17 mouse cellular contexts compared by ENCODE assay signal in genomic region chr13:73489986-73490385, GRCm38 (mm10). TPM values are rescaled to one million over a fixed set of nuclear protein-coding genes. Genes with fewer than 3 reads are reported as not detected.
DNase-seq lines count a peak whose midpoint lies in the region; ATAC-seq lines count a peak whose summit lies in the region.
"Had no signal": no experiment of that assay in that cellular context is flagged by ENCODE, and none has a peak within 500 bp of the region (broad histone marks: within the 10 kb centered on the region; RNA-seq: fewer than 3 reads in every experiment).

No protein-coding gene starts in this region.

- ATAC-seq in forebrain, embryonic 13.5 days: no peak
- no peak for ATAC-seq in forebrain, embryonic 12.5 days (ENCODE audit: low FRiP score)
- peak; percentile 73 for ATAC-seq in megakaryocyte progenitor cell, adult 5-6 weeks (replicated peaks; ENCODE audit: poor library complexity)
- ATAC-seq: midbrain, embryonic 15.5 days had no signal

- WGBS in forebrain, embryonic 13.5 days: 94% methylated on average over 3 of the region's 3 CpGs
- WGBS in forebrain, embryonic 12.5 days: 96% methylated on average over 3 of the region's 3 CpGs

- no peak overlapping the region for H3K4me2 ChIP-seq in forebrain, embryonic 13.5 days
- no peak overlapping the region for H3K4me2 ChIP-seq in forebrain, embryonic 12.5 days
- H3K4me2 ChIP-seq: kidney, embryonic 15.5 days; lung, embryonic 15.5 days; midbrain, embryonic 15.5 days; neural tube, embryonic 12.5 days had no signal

- no peaks in the 10 kb centered on the region; the same call in 1 of the 2 replicates for H3K4me1 ChIP-seq in forebrain, embryonic 13.5 days
- no peaks in the 10 kb centered on the region for H3K4me1 ChIP-seq in forebrain, embryonic 12.5 days
- H3K4me1 ChIP-seq: kidney, embryonic 15.5 days; lung, embryonic 15.5 days; midbrain, embryonic 15.5 days; neural tube, embryonic 12.5 days had no signal

- H3K27ac ChIP-seq in forebrain, embryonic 13.5 days: peak overlapping the region; percentile 40; the same call in 1 of the 2 replicates
- no peak overlapping the region for H3K27ac ChIP-seq in forebrain, embryonic 12.5 days
- H3K27ac ChIP-seq: heart, adult 2 months; kidney, embryonic 15.5 days; lung, embryonic 15.5 days; midbrain, embryonic 15.5 days; neural tube, embryonic 12.5 days had no signal

- H3K4me3 ChIP-seq in forebrain, embryonic 13.5 days: no peak overlapping the region
- H3K4me3 ChIP-seq in forebrain, embryonic 12.5 days (replicated peaks): no peak overlapping the region
- H3K4me3 ChIP-seq: heart, adult 2 months; kidney, embryonic 15.5 days; lung, embryonic 15.5 days; midbrain, embryonic 15.5 days; neural tube, embryonic 12.5 days had no signal

- H3K27me3 ChIP-seq in forebrain, embryonic 13.5 days: no peaks in the 10 kb centered on the region
- no peaks in the 10 kb centered on the region for H3K27me3 ChIP-seq in forebrain, embryonic 12.5 days
- H3K27me3 ChIP-seq: kidney, embryonic 15.5 days; lung, embryonic 15.5 days; midbrain, embryonic 15.5 days; neural tube, embryonic 12.5 days had no signal

- peaks cover 91% of the 10 kb centered on the region for H3K36me3 ChIP-seq in forebrain, embryonic 13.5 days (ENCODE audit: poor library complexity, severe bottlenecking)
- peaks cover 76% of the 10 kb centered on the region for H3K36me3 ChIP-seq in forebrain, embryonic 12.5 days (replicated peaks)

- H3K9ac ChIP-seq in forebrain, embryonic 13.5 days: no peak overlapping the region
- no peak overlapping the region for H3K9ac ChIP-seq in forebrain, embryonic 12.5 days
- H3K9ac ChIP-seq: kidney, embryonic 15.5 days; lung, embryonic 15.5 days; midbrain, embryonic 15.5 days; neural tube, embryonic 12.5 days had no signal

- DNase-seq in lung, postnatal 25 days (ENCODE audit: low spot score): peak; percentile 49
- DNase-seq in lung, postnatal 10 days: no peak
- peak; percentile 42 for DNase-seq in gonadal fat pad, adult 2 months (ENCODE audit: low read depth)
- DNase-seq in heart, adult 8-10 months (ENCODE audit: low spot score): no peak
- DNase-seq in thymus, postnatal 36 days: no peak
- DNase-seq: adrenal gland, adult 2 months; heart, adult 2 months; heart, postnatal 10 days; thymus, postnatal 14 days had no signal

- H3K9me3 ChIP-seq in forebrain, embryonic 13.5 days (replicated peaks): 0 out of 2 replicates have a peak, but pooled peaks cover 6% of the 10 kb centered on the region
- 0 out of 2 replicates have a peak, but pooled peaks cover 5% of the 10 kb centered on the region for H3K9me3 ChIP-seq in forebrain, embryonic 12.5 days
- H3K9me3 ChIP-seq: kidney, embryonic 15.5 days; lung, embryonic 15.5 days; midbrain, embryonic 15.5 days had no signal

RNA-seq across cellular contexts. Expression of gene Lpcat1, which starts 23.0 kb away (rescaled TPM):
- polyA plus RNA-seq in forebrain, embryonic 13.5 days (2015; fragmentation: Nextera tagmentation; extraction: Ambion mirVana): 48.5 and 52.3 TPM in 2 replicates
- polyA plus RNA-seq in forebrain, embryonic 12.5 days (2016; fragmentation: Nextera tagmentation; extraction: Ambion mirVana): 65.9 and 67.0 TPM in 2 replicates
- polyA plus RNA-seq in gonadal fat pad, adult 2 months (2012; rRNA removed): 19.8 and 23.4 TPM in 2 replicates
- total RNA-seq in megakaryocyte progenitor cell, adult 5-6 weeks (2015): 12.7 and 13.5 TPM in 2 replicates
- 21.6 and 26.5 TPM in 2 replicates for total RNA-seq in megakaryocyte progenitor cell, adult 5-6 weeks (2017)
- total RNA-seq in heart, adult 8-10 months (2022): 1 to 10 TPM; 6.8 to 9.6 (median 7.5) TPM

RNA-seq across cellular contexts. Expression of gene Slc6a3, which starts 46.6 kb away (rescaled TPM):
- 0.04 and 0.11 TPM in 2 replicates for polyA plus RNA-seq in forebrain, embryonic 13.5 days (2015; fragmentation: Nextera tagmentation; extraction: Ambion mirVana)
- 0.15 TPM in 1 of 2 replicates, not detected in the other for polyA plus RNA-seq in forebrain, embryonic 12.5 days (2016; fragmentation: Nextera tagmentation; extraction: Ambion mirVana)
- polyA plus RNA-seq in gonadal fat pad, adult 2 months (2012; rRNA removed): 0.05 TPM in 1 of 2 replicates, not detected in the other
- not detected in 2 replicates for total RNA-seq in megakaryocyte progenitor cell, adult 5-6 weeks (2015)
- not detected in 2 replicates for total RNA-seq in megakaryocyte progenitor cell, adult 5-6 weeks (2017)
- not detected for total RNA-seq in heart, adult 8-10 months (2022)
- total RNA-seq: gastrocnemius, adult 18-20 months; heart, adult 2 months; heart, postnatal 10 days had no signal
- polyA plus RNA-seq: heart, adult 2 months had no signal

Comparison
In these comparisons a context has a peak if more than half of its experiments do, and no peak if none do; other contexts are left out.
1. DNase-seq: peak in lung, postnatal 25 days (single experiment) and gonadal fat pad, adult 2 months (single experiment); none in lung, postnatal 10 days (single experiment), heart, adult 8-10 months (single experiment) and thymus, postnatal 36 days (0 of 2).